Mouse (Mus musculus): ENCODE measurements around the gene H2-Eb2. TPM values are rescaled to one million over a fixed set of nuclear protein-coding genes. Genes with fewer than 3 reads are reported as not detected.

H2-Eb2 gene
- total RNA-seq (2021), result not detected
- long read RNA-seq, experiment 1, result 0 reads
- long read RNA-seq, experiment 2, result 0 reads

GRCm38 (mm10) chr17:34325436-34325835 is at the start of gene H2-Eb2:
Gene H2-Eb2 (plus strand): TSS chr17:34325665.
- intact Hi-C loops (cut with DNase I), result no loop called here

GRCm38 (mm10) chr17:34280499-34281038 is 44.9 kb upstream of the H2-Eb2 start:
- intact Hi-C loops (cut with DNase I), result no loop called here
- no peak for DNase-seq

More at GRCm38 (mm10) chr17:34325436-34325835, at the start of gene H2-Eb2:
- DNase-seq, result no peak

GRCm38 (mm10) chr17:34281836-34282235 is 43.6 kb upstream of the H2-Eb2 start:
- intact Hi-C loops (cut with DNase I), result no loop called here

GRCm38 (mm10) chr17:34285371-34285770 is 40.1 kb upstream of the H2-Eb2 start:
- DNase-seq, result no peak
- intact Hi-C loops (cut with DNase I), result no loop called here

More at GRCm38 (mm10) chr17:34281836-34282235, 43.6 kb upstream of the H2-Eb2 start:
- DNase-seq, result no peak

GRCm38 (mm10) chr17:34285848-34286247 is 39.6 kb upstream of the H2-Eb2 start:
- intact Hi-C loops (cut with DNase I), result no loop called here
- no peak for DNase-seq

GRCm38 (mm10) chr17:34286501-34286900 is 39.0 kb upstream of the H2-Eb2 start:
- intact Hi-C loops (cut with DNase I), result no loop called here
- DNase-seq, result no peak

GRCm38 (mm10) chr17:34286999-34287398 is 38.5 kb upstream of the H2-Eb2 start:
- intact Hi-C loops (cut with DNase I), result no loop called here
- no peak for DNase-seq

- peak; percentile 61 to 65 for DNase-seq
- intact Hi-C loops (cut with DNase I), result no loop called here
These were observed 37.8 kb upstream of the H2-Eb2 start, which contains the start of gene H2-Aa for GRCm38 (mm10) chr17:34287648-34288047. Gene H2-Aa (minus strand): TSS chr17:34287823.

- intact Hi-C loops (cut with DNase I), result no loop called here
- DNase-seq, result no peak
These were observed 37.3 kb upstream of the H2-Eb2 start for GRCm38 (mm10) chr17:34288131-34288530.

- intact Hi-C loops (cut with DNase I), result no loop called here
- peak; percentile 59 to 72 for DNase-seq
These were observed 33.9 kb upstream of the H2-Eb2 start for GRCm38 (mm10) chr17:34291609-34292008.

GRCm38 (mm10) chr17:34292570-34292969 is 32.9 kb upstream of the H2-Eb2 start:
- no peak for DNase-seq
- intact Hi-C loops (cut with DNase I), result no loop called here

- no peak for DNase-seq
- intact Hi-C loops (cut with DNase I), result no loop called here
These were observed 31.9 kb upstream of the H2-Eb2 start for GRCm38 (mm10) chr17:34293533-34293932.

GRCm38 (mm10) chr17:34294249-34294648 is 31.2 kb upstream of the H2-Eb2 start:
- intact Hi-C loops (cut with DNase I), result no loop called here
- no peak for DNase-seq

- no peak for DNase-seq
- intact Hi-C loops (cut with DNase I), result no loop called here
These were observed 30.2 kb upstream of the H2-Eb2 start for GRCm38 (mm10) chr17:34295307-34295706.

- no peak for DNase-seq
- intact Hi-C loops (cut with DNase I), result no loop called here
These were observed 29.3 kb upstream of the H2-Eb2 start for GRCm38 (mm10) chr17:34295891-34296794.

- intact Hi-C loops (cut with DNase I), result no loop called here
- DNase-seq, result no peak
These were observed 26.1 kb upstream of the H2-Eb2 start for GRCm38 (mm10) chr17:34299356-34299755.

GRCm38 (mm10) chr17:34300071-34300470 is 25.4 kb upstream of the H2-Eb2 start:
- intact Hi-C loops (cut with DNase I), result no loop called here
- no peak for DNase-seq

- intact Hi-C loops (cut with DNase I), result no loop called here
- no peak for DNase-seq
These were observed 24.5 kb upstream of the H2-Eb2 start for GRCm38 (mm10) chr17:34300691-34301566.

- no peak for DNase-seq
- intact Hi-C loops (cut with DNase I), result no loop called here
These were observed 23.7 kb upstream of the H2-Eb2 start for GRCm38 (mm10) chr17:34301670-34302190.

- DNase-seq, result no peak
These were observed 21.7 kb upstream of the H2-Eb2 start for GRCm38 (mm10) chr17:34303789-34304188.

More at GRCm38 (mm10) chr17:34303789-34304188, 21.7 kb upstream of the H2-Eb2 start:
- intact Hi-C loops (cut with DNase I), result no loop called here
